Mouse (Mus musculus) E14TG2a.4 (cell line): Measurements from ENCODE around the gene Rho.

ENCODE experiments used
- H3K27me3 ChIP-seq: 2 replicates; pipeline ENCODE4 v1.6.1; 2014; ENCODE audit warnings: low read length, control low read depth; ENCODE audit not compliant: insufficient read depth
- H3K36me3 ChIP-seq: 2 replicates; pipeline ENCODE4 v1.6.1; 2014; ENCODE audit warnings: low read length, control low read depth; ENCODE audit not compliant: insufficient read depth
- H3K4me1 ChIP-seq: replicated peaks from 2 replicates; pipeline ENCODE4 v1.6.1; 2014; ENCODE audit warnings: low read depth, low read length, control low read depth
- H3K4me3 ChIP-seq: replicated peaks from 2 replicates; pipeline ENCODE4 v1.5.1; 2014; ENCODE audit warnings: mild to moderate bottlenecking, low read length
- H3K9me3 ChIP-seq: 2 replicates; pipeline ENCODE4 v1.6.1; 2014; ENCODE audit warnings: low read length, control low read depth
- CTCF ChIP-seq: conservative IDR thresholded peaks from 2 replicates; pipeline ENCODE4 v1.5.1; 2014; ENCODE audit warnings: low read length
- NANOG ChIP-seq: IDR thresholded peaks from 2 replicates; pipeline ENCODE4 v1.6.1; 2014; ENCODE audit warnings: borderline replicate concordance, low read length, mixed read lengths
- POU5F1 ChIP-seq: IDR thresholded peaks from 2 replicates; pipeline ENCODE4 v1.6.1; 2014; ENCODE audit warnings: low read length, borderline replicate concordance

Gene Rho

DNA sequence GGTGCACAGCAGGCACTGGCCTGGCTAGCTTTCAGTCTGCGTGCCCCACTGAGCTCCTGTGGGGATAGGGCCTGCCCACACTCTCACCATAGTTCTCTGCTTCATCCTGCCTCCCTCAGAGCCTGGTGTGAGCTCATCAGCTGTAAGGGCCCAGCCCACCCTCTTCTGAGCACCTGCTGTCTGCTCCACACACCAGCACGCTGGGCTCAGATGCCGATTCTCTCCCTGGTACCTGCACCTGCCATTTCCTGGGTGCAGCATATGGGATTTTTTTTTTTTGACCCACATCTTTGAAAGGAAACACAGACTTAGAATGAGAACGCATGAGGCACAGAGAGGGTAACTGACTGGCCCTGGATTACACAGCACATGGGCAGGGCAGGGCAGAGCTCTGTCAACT is 58.1 kb downstream of the Rho start:
- H3K27me3 ChIP-seq = peaks cover 90% of the 10 kb centered on the region
- TF ChIP-seq CTCF (no peak), NANOG (no peak), POU5F1 (no peak)
- no peak overlapping the region for H3K4me3 ChIP-seq
- no peaks in the 10 kb centered on the region for H3K36me3 ChIP-seq
- peaks cover 14% of the 10 kb centered on the region for H3K4me1 ChIP-seq
- H3K9me3 ChIP-seq = no peaks in the 10 kb centered on the region
